Mouse (Mus musculus) yolk sac, embryonic 10.5 days (tissue): Measurements from ENCODE around the gene Gsc2.
"Not testable (repeated sequence)": the region's sequence is repeated elsewhere in the genome, so short reads cannot be mapped to it uniquely, and the experiment has no call there.

Source experiments
- DNase-seq: peaks from one replicate; pipeline ENCODE4 v3.0.0-alpha.2; 2017; ENCODE audit warnings: low spot score

Gsc2 gene

GRCm38 (mm10) chr16:17914307-17915249, at the start of gene Gsc2:
Gene Gsc2, minus strand, starts transcription at chr16:17915059.
- no peak for DNase-seq

DNA sequence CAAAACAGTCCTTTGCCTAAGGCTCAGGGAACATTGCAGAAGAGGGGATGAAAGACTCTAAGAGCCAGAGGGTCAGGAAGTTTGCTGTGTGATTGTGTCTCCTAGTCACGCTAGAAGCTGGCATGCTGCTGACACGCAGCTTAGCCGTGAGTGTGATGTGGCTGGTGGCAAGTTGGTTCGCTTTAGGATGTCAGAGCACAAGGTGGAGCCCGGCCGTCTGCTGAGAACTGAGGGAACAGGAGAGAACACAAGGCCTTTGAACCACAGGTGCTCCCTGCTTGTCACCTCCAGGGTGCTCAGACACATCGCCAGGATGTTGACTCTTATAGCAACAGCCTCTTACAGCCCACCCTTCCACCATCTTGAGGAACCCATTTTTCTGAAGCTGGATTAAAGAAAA, 47.2 kb upstream of the Gsc2 start:
- no peak for DNase-seq

DNA sequence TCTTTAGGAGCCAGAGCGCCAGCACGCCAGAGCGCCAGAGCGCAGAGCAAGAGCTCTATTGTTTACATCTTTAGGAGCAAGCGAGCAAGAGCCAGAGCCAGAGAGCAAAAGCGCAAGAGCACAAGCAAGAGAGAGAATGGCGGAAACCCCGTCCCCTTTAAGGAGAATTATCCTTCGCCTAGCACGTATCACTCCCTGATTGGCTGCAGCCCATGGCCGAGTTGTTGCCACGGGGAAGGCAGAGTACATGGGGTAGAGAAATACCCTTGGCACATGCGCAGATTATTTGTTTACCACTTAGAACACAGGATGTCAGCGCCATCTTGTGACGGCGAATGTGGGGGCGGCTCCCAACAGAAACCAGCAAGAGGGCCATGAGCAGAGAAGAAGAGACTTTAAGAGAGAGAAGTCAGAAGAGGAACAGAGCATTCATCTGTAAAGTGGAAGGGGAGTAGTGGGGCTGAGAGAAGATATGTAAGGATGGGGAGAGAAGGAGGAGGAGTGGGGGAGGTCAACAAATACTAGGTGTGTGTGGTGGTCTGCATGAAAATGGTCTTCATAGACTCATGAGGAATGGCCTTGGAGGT, 41.3 kb upstream of the Gsc2 start:
- not testable (repeated sequence) for DNase-seq

DNA sequence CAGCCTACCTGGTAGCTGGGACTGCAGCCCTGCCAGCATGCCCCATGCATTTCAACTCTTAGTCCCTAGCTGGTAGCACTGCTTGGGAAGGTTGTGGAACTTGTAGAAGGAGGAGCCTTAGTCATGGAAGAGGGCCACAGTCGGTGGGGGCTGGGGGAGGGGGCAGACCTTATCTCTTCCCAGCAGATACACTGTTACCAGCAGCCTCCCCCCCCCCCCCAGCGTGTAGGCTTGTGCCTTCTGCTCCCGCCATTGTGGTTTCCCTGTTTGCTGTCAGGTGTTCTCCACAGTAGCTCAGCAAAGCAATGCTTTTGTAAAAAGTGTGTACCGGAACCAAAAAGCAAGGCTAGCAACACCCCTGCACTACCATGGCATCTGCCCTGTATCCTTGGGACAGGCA, 36.8 kb upstream of the Gsc2 start:
- no peak for DNase-seq

- DNase-seq, result no peak
These were observed 35.2 kb upstream of the Gsc2 start for GRCm38 (mm10) chr16:17950068-17950467.

- no peak for DNase-seq
These were observed 34.6 kb upstream of the Gsc2 start for GRCm38 (mm10) chr16:17949421-17949877.

DNA sequence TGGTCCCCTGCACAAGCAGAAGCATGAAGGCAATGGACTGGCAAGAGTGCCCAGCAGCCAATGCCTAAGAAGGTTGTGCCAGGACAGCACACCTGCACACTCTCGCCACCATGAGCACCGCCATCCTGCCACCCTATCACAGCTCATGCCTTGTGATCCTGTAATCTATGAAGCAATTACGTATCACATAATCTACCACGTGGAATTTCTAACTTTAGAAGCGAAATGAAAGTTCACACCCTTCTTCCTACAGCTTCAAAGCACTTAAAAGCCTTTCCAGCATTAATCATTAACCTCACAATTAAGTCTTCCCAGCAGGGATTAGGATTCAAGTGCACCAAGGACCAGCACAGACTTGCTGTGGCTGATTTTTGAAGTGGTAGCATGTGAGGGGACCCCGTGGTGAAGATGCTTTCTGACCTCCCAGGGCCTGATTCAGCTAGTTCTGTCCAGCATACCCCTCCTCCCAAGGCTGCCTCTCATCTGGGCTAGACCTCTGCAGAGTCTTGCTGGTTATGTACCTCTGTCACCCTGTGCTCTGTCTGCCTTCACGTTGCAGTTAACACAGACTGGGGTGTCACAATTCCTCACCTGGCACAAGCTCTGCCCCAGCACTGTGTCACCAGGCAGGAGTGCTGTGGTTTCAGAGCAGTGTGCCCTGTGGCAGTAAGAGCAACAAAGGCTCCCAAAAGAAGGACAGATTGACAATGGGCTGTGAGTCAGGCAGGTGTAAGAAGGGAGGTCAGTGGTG, 30.4 kb upstream of the Gsc2 start:
- no peak for DNase-seq

DNA sequence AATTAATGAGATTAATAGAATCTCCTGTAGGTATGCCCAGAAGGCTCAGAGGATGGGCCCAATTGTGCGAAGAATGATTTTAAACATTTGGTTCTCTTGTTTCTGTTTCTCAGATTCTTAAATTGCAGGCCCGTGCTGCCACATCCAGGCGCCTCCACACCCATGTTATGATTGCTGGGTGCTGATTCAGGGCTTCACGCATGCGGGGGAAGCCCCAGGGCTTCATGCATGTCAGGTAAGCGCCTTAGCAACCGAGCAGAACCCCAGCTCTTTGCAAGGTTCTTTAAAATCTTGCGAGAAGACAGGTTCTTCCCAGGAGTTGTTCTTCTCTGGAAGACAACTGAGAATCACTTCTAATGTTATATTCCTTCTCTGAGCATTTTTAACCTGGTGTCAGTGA, 28.6 kb upstream of the Gsc2 start:
- no peak for DNase-seq

- DNase-seq, result no peak
These were observed 24.4 kb upstream of the Gsc2 start for GRCm38 (mm10) chr16:17939255-17939751.

DNA sequence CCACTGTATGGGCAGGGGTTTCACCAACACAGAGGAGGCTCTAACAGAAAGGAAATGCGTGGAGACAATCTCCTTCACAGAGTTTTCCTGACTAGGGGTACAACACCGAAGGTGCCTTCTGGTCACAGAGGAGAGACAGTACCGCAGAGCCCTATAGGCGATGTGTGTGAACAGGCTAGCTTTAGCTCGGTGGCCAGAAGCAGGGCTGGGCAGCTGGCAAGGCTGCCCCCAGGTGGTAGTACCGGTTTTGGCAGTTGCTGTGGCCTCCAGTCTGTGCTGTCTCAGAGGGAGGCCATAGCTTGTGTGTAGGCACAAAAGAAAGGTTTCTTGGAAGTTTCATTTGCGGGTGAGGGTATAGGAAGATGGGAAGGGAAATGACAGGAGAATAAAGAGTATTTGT, 24.0 kb upstream of the Gsc2 start:
- no peak for DNase-seq

- DNase-seq, result no peak
These were observed 23.3 kb upstream of the Gsc2 start for GRCm38 (mm10) chr16:17938187-17938586.

DNA sequence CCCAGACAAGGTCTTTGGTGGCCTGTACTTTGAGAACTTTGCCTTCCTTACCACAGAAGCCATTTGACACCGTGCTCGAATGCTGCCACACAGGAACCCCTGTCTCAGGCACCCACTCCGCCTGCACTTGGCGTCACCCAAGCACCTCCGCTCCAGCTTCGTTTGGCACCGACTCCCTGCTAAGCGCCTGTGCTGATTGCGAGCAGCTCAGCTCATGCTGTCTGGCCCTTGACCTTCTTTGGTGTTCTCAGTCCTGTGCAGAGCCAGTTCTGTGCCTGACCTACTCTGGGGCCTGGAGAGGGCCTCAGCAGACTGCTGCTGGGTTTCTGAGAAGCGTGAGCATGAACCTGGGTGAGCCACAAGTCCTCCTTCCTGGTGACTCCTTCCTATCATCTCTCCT, 21.9 kb upstream of the Gsc2 start:
- no peak for DNase-seq

GRCm38 (mm10) chr16:17934445-17934910, 19.6 kb upstream of the Gsc2 start:
- DNase-seq, result no peak

GRCm38 (mm10) chr16:17933594-17934444, 19.0 kb upstream of the Gsc2 start:
- no peak for DNase-seq

DNA sequence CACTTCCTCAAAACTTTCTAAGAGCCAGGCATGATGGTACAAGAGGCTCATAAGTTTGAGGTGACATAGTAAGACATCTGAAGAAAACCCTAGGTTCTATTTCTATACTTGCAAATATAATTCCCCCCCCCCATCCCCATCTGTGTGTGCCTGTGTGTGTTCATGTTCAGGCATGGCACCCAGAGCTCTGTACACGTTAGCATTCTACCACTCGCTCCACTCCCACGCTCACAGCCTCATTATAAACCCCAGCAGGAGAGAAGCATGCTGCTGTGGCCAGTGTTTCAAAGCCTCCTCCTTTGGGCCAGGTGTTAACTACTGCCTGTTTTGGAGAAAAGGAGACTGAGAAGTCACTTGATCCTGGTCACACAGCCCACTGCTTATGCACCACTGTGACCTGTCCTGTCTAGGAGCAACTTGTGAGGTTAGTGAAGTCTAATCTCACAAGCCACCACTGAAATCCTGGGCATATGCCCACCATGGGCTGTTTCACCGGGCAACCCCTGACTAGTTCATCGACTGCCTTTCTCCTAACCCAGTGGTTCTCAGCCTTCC, 17.1 kb upstream of the Gsc2 start:
- DNase-seq, result no peak

GRCm38 (mm10) chr16:17929631-17930030, 14.8 kb upstream of the Gsc2 start:
- no peak for DNase-seq

- DNase-seq, result no peak
These were observed 14.4 kb upstream of the Gsc2 start for GRCm38 (mm10) chr16:17929211-17929610.

DNA sequence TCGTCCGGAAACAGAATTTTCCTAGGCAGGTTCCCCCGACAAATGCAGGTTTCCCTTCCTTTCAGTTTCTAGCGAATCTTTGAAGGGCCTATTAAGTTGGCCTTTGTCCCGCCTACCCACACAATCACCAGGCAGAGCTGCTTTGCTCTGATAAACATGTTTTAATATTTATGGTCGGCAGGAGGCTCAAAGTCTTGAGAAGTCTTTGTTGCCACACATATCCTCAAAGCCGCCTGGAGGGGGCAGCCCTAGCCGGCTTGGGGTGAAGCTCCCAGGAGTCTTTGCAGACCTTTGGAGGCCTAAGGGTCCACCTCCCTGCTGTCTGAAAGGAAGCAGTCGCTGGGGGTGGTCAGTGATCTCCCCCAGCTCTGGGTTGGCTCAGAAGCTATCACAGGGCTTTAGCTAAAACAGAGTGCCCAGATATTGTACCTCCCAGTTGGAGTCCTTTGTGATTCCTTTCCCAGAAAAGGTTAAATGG, 13.8 kb upstream of the Gsc2 start:
- peak; percentile 81 for DNase-seq

DNA sequence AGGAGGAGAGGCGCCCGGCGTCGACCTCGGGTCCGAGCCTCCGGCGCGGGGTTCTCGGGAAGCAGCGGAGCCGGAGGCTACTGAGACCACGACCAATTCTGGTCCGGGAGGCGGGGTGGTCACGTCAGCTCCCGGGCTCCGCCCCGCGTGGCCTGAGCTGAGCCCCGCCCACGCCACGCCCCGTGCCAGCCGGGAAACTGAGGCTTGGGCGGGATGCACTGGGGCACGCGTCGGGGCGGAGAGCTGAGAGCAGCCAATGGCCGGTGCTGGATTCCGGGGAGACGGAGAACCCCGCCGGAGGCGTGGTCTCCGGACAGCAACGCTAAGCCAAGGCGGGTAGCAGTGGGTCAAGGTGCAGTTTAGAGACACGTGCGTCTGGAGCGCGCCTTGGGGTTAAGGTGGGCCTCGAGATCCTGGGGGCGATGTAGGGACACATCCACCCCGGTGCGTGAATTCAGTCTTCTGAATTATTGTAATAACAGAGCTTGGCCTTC, 13.3 kb upstream of the Gsc2 start, which contains the start of gene Slc25a1:
TSS of gene Slc25a1 (minus strand) at position 133 of the 494 bp plus-strand sequence.
- peak; percentile 89 for DNase-seq

DNA sequence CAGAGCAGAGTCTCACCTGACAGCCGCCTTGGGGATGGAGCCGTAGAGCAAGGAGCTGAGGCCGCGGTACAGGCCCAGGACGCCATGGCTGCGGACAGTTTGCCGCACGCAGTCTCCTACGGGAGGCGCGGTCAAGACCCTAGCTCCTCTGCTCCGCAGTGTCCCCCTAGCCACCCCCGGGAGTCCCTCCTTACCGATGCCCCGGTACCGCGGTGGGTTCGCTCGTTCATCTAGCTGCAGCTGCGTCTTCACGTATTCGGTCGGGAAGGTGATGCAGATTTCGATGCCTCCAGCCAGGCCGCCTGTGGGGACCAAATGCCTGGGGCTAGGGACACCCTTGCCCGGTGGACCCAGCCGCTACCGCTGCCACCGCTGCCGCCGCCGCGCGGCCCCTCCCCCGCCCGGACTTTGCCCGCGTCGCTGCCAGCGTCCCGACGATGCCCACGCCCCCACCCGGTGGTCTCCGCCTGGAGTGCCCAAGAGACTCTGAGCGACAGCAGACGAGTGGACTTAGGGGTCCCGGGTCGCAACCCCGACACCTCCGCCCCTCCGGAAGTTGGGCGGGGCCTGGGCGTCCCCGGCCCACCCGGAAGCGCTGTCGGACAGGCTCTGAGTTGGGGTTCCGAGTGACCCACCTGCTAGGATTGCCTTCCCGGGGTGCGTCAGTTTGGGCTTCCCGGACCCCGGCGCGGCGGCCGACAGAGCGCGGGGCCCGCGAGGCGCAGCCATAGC, 12.7 kb upstream of the Gsc2 start:
- peak; percentile 79 for DNase-seq
